Mouse (Mus musculus): ENCODE results near the gene Fam160a1.

The Fam160a1 gene

GRCm38 (mm10) chr3:85777841-85778240 is 39.2 kb downstream of the Fam160a1 start:
- peaks cover 6% of the 10 kb centered on the region for H3K27me3 ChIP-seq (ENCODE audit: insufficient read depth, low read length)

GRCm38 (mm10) chr3:85777356-85777755 is 39.7 kb downstream of the Fam160a1 start:
- Histone ChIP-seq H3K27me3 (ENCODE audit: insufficient read depth, low read length) (peaks cover 6% of the 10 kb centered on the region), H3K4me1 (replicated peaks; ENCODE audit: low read depth, low read length) (no peaks in the 10 kb centered on the region), H3K9me3 (ENCODE audit: low read length) (no peaks in the 10 kb centered on the region), H3K4me3 (replicated peaks; ENCODE audit: low read length) (no peak overlapping the region), H3K36me3 (ENCODE audit: insufficient read depth, low read length) (no peaks in the 10 kb centered on the region)
- TF ChIP-seq NANOG (IDR thresholded peaks at IDR 0.05; ENCODE audit: borderline replicate concordance, low read length) (no peak), CTCF (conservative IDR thresholded peaks at IDR 0.05; ENCODE audit: low read length) (no peak), POU5F1 (IDR thresholded peaks at IDR 0.05; ENCODE audit: borderline replicate concordance, low read length) (no peak)

More at GRCm38 (mm10) chr3:85777841-85778240, 39.2 kb downstream of the Fam160a1 start:
- TF ChIP-seq POU5F1 (IDR thresholded peaks at IDR 0.05; ENCODE audit: borderline replicate concordance, low read length) (no peak), NANOG (IDR thresholded peaks at IDR 0.05; ENCODE audit: borderline replicate concordance, low read length) (no peak), CTCF (conservative IDR thresholded peaks at IDR 0.05; ENCODE audit: low read length) (no peak)
- Histone ChIP-seq H3K4me1 (replicated peaks; ENCODE audit: low read depth, low read length) (no peaks in the 10 kb centered on the region), H3K4me3 (replicated peaks; ENCODE audit: low read length) (no peak overlapping the region), H3K9me3 (ENCODE audit: low read length) (no peaks in the 10 kb centered on the region), H3K36me3 (ENCODE audit: insufficient read depth, low read length) (no peaks in the 10 kb centered on the region)

- TF ChIP-seq NANOG (IDR thresholded peaks at IDR 0.05; ENCODE audit: borderline replicate concordance, low read length) (no peak), CTCF (conservative IDR thresholded peaks at IDR 0.05; ENCODE audit: low read length) (no peak), POU5F1 (IDR thresholded peaks at IDR 0.05; ENCODE audit: borderline replicate concordance, low read length) (no peak)
- Histone ChIP-seq H3K27me3 (ENCODE audit: insufficient read depth, low read length) (peaks cover 6% of the 10 kb centered on the region), H3K9me3 (ENCODE audit: low read length) (no peaks in the 10 kb centered on the region), H3K36me3 (ENCODE audit: insufficient read depth, low read length) (no peaks in the 10 kb centered on the region), H3K4me1 (replicated peaks; ENCODE audit: low read depth, low read length) (no peaks in the 10 kb centered on the region), H3K4me3 (replicated peaks; ENCODE audit: low read length) (no peak overlapping the region)
Observed at GRCm38 (mm10) chr3:85776707-85777106, 40.4 kb downstream of the Fam160a1 start.

- Histone ChIP-seq H3K4me3 (replicated peaks; ENCODE audit: low read length) (no peak overlapping the region), H3K4me1 (replicated peaks; ENCODE audit: low read depth, low read length) (no peaks in the 10 kb centered on the region), H3K36me3 (ENCODE audit: insufficient read depth, low read length) (no peaks in the 10 kb centered on the region), H3K9me3 (ENCODE audit: low read length) (no peaks in the 10 kb centered on the region), H3K27me3 (ENCODE audit: insufficient read depth, low read length) (peaks cover 6% of the 10 kb centered on the region)
- TF ChIP-seq CTCF (conservative IDR thresholded peaks at IDR 0.05; ENCODE audit: low read length) (no peak), POU5F1 (IDR thresholded peaks at IDR 0.05; ENCODE audit: borderline replicate concordance, low read length) (no peak), NANOG (IDR thresholded peaks at IDR 0.05; ENCODE audit: borderline replicate concordance, low read length) (no peak)
Observed at GRCm38 (mm10) chr3:85776126-85776525, 41.0 kb downstream of the Fam160a1 start.

- Histone ChIP-seq H3K4me3 (replicated peaks; ENCODE audit: low read length) (no peak overlapping the region), H3K4me1 (replicated peaks; ENCODE audit: low read depth, low read length) (no peaks in the 10 kb centered on the region), H3K9me3 (ENCODE audit: low read length) (no peaks in the 10 kb centered on the region), H3K36me3 (ENCODE audit: insufficient read depth, low read length) (no peaks in the 10 kb centered on the region), H3K27me3 (ENCODE audit: insufficient read depth, low read length) (peaks cover 6% of the 10 kb centered on the region)
- TF ChIP-seq NANOG (IDR thresholded peaks at IDR 0.05; ENCODE audit: borderline replicate concordance, low read length), result no peak
- no peak for TF ChIP-seq CTCF (conservative IDR thresholded peaks at IDR 0.05; ENCODE audit: low read length)
- TF ChIP-seq POU5F1 (IDR thresholded peaks at IDR 0.05; ENCODE audit: borderline replicate concordance, low read length), result no peak
Observed at GRCm38 (mm10) chr3:85773886-85774285, 43.2 kb downstream of the Fam160a1 start.

- TF ChIP-seq NANOG (IDR thresholded peaks at IDR 0.05; ENCODE audit: borderline replicate concordance, low read length) (no peak), CTCF (conservative IDR thresholded peaks at IDR 0.05; ENCODE audit: low read length) (peak; percentile 52)
- H3K9me3 ChIP-seq (ENCODE audit: low read length), result no peaks in the 10 kb centered on the region
- no peaks in the 10 kb centered on the region for H3K4me1 ChIP-seq (replicated peaks; ENCODE audit: low read depth, low read length)
- H3K27me3 ChIP-seq (ENCODE audit: insufficient read depth, low read length), result peaks cover 6% of the 10 kb centered on the region
- no peaks in the 10 kb centered on the region for H3K36me3 ChIP-seq (ENCODE audit: insufficient read depth, low read length)
- H3K4me3 ChIP-seq (replicated peaks; ENCODE audit: low read length), result no peak overlapping the region
Observed at GRCm38 (mm10) chr3:85773425-85773824, 43.7 kb downstream of the Fam160a1 start.

GRCm38 (mm10) chr3:85764937-85765337 is 52.2 kb downstream of the Fam160a1 start:
- Histone ChIP-seq H3K9me3 (ENCODE audit: low read length) (no peaks in the 10 kb centered on the region), H3K27me3 (ENCODE audit: insufficient read depth, low read length) (no peaks in the 10 kb centered on the region), H3K4me3 (replicated peaks; ENCODE audit: low read length) (no peak overlapping the region), H3K36me3 (ENCODE audit: insufficient read depth, low read length) (no peaks in the 10 kb centered on the region), H3K4me1 (replicated peaks; ENCODE audit: low read depth, low read length) (no peaks in the 10 kb centered on the region)
- TF ChIP-seq CTCF (conservative IDR thresholded peaks at IDR 0.05; ENCODE audit: low read length) (no peak), NANOG (IDR thresholded peaks at IDR 0.05; ENCODE audit: borderline replicate concordance, low read length) (no peak), POU5F1 (IDR thresholded peaks at IDR 0.05; ENCODE audit: borderline replicate concordance, low read length) (no peak)

GRCm38 (mm10) chr3:85764008-85764834 is 52.9 kb downstream of the Fam160a1 start:
- H3K36me3 ChIP-seq (ENCODE audit: insufficient read depth, low read length), result no peaks in the 10 kb centered on the region

More at GRCm38 (mm10) chr3:85764008-85764834, 52.9 kb downstream of the Fam160a1 start:
- TF ChIP-seq CTCF (conservative IDR thresholded peaks at IDR 0.05; ENCODE audit: low read length), result no peak
- no peak for TF ChIP-seq NANOG (IDR thresholded peaks at IDR 0.05; ENCODE audit: borderline replicate concordance, low read length)
- no peak for TF ChIP-seq POU5F1 (IDR thresholded peaks at IDR 0.05; ENCODE audit: borderline replicate concordance, low read length)
- Histone ChIP-seq H3K4me3 (replicated peaks; ENCODE audit: low read length) (no peak overlapping the region), H3K27me3 (ENCODE audit: insufficient read depth, low read length) (no peaks in the 10 kb centered on the region), H3K9me3 (ENCODE audit: low read length) (no peaks in the 10 kb centered on the region), H3K4me1 (replicated peaks; ENCODE audit: low read depth, low read length) (no peaks in the 10 kb centered on the region)
